Mouse (Mus musculus): ENCODE measurements around the gene Gata1.
"Not testable (repeated sequence)": the region's sequence is repeated elsewhere in the genome, so short reads cannot be mapped to it uniquely, and the experiment has no call there.

Gata1 gene

DNA sequence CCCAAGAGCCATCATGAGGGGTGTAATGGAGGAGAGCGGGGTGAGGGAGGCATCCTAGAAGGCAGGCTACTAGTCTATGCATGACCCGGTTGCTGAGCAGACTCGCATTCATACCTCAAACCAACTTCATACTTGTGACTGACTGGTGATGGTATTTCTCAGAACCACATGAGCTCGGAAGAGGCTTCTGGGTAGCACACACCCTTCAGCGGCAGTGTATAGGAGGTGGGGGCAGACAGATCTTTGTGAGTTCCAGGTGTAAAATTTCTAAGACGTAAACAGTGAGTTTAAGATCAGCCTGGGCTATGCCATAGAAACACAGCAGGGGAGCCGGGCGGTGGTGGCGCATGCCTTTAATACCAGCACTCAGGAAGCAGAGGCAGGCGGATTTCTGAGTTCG is at the start of gene Gata1:
Gene Gata1 (minus strand): TSS at position 180 of the 400 bp plus-strand sequence.
- DNase-seq (ENCODE audit: low spot score) = no peak

DNA sequence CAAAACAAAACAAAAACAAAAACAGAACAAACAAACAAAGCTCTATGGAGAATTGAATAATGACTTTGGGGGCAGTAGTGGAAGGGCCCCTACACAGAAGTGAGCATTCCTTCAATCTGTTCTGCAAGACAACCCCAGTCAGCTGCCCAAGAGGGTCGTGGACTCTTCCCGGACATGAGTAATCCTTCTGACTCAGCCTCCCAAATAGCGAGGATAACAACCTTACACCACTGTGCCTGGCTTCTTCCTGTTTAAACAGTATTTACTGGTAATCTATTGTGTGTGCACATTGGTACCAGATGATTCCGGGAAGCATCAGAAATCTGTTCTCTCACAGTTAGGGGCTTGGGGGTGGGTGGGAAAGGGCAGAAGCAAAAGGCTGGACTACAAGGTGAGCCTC is 48.9 kb upstream of the Gata1 start:
- no peak for DNase-seq (ENCODE audit: low spot score)

GRCm38 (mm10) chrX:8024795-8025194 is 46.9 kb upstream of the Gata1 start:
- DNase-seq (ENCODE audit: low spot score) = no peak

DNA sequence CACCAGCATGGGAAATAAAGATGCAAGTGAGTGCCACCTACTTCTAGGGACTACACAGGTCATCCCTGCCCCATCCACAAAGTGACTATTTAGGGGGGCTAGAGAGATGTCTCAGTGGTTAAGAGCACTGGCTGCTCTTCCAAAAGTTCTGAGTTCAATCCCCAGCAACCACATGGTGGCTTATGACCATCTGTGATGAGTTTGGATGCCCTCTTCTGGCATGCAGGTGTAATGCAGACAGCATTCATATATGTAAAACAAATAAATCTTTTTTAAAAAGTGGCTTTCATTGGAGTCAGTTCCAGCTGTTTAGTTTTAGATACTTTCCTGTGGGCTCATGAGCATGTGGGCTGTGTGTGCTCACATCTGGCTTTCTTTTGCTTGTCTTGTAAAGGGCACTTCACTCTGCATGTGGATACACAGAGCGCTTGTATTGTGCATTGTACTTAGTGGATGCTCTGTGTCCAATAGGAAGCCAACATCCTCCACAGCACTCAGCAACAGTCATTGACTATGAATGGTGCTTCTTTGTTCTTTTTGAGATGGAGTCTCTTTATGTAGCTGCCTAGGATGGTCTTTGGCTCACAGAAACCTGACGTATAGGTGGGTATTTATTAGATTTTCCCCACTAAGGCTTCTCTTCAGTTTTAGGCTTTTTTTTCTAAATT is 42.4 kb upstream of the Gata1 start:
- peak; percentile 18 for DNase-seq (ENCODE audit: low spot score)

- DNase-seq (ENCODE audit: low spot score) = no peak
These were observed 40.4 kb upstream of the Gata1 start, which contains the start of gene Glod5 for GRCm38 (mm10) chrX:8018286-8018685. Gene Glod5 (minus strand): TSS chrX:8018492.

- peak; percentile 73 for DNase-seq (ENCODE audit: low spot score)
These were observed 39.3 kb upstream of the Gata1 start for GRCm38 (mm10) chrX:8017142-8017541.

DNA sequence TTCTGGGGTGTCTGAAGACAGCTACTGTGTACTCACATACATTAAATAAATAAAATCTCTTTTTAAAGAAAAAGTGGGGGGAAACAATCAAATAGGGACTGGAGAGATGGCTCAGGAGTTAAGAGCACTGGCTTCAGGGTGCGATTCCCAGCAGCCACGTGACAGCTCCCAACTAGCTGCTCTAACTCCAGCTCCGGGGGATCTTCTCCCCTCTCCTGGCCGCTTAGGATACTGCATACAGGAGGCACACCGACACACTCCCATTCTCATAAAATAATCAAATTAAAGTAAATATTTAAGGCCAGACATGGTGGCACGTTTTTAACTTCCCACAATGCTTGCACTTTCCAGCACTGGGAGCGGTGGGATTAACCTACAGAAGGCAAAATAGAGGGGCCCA is 37.8 kb upstream of the Gata1 start:
- not testable (repeated sequence) for DNase-seq (ENCODE audit: low spot score)

GRCm38 (mm10) chrX:8013569-8014314 is 35.9 kb upstream of the Gata1 start:
- peak; percentile 49 for DNase-seq (ENCODE audit: low spot score)

DNA sequence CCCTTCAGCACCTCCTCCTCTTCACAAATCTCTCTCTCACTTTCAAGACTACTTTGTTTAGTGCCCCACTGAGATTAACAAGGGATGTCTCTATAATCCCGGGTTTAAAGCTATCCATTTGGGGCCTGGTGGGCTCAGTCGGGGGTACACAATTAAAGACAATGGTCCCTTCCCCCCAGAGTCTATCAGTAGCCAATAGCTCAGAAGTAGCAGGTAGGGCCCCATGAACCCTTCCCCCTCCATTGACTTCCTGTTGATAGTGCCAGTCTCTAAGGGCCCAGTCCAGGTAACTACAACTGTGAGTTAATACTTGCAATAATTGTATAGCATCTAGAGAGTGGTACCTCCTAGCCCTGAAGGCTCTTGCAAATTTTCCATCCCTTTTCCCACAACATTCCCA is 35.3 kb upstream of the Gata1 start:
- DNase-seq (ENCODE audit: low spot score) = no peak

DNA sequence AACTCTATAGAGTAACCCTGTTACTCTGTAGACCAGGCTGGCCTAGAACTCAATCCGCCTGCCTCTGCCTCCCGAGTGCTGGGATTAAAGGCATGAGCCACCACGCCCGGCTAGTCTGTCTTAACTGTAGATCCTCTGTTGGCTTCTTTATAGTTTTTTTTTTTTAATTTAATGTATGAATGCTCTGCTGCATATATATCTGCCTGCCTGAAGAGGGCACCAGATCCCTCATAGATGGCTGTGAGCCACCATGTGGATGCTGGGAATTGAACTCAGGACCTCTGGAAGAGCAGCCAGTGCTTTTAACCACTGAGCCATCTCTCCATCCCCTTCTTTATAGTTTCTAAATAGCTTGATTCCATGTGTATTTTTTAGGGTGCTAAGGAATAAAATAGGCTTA is 31.5 kb upstream of the Gata1 start:
- DNase-seq (ENCODE audit: low spot score) = not testable (repeated sequence)

GRCm38 (mm10) chrX:8008543-8008942 is 30.7 kb upstream of the Gata1 start:
- no peak for DNase-seq (ENCODE audit: low spot score)

- no peak for DNase-seq (ENCODE audit: low spot score)
These were observed 25.1 kb upstream of the Gata1 start for GRCm38 (mm10) chrX:8002971-8003370.

GRCm38 (mm10) chrX:8002001-8002400 is 24.1 kb upstream of the Gata1 start:
- peak; percentile 11 for DNase-seq (ENCODE audit: low spot score)

DNA sequence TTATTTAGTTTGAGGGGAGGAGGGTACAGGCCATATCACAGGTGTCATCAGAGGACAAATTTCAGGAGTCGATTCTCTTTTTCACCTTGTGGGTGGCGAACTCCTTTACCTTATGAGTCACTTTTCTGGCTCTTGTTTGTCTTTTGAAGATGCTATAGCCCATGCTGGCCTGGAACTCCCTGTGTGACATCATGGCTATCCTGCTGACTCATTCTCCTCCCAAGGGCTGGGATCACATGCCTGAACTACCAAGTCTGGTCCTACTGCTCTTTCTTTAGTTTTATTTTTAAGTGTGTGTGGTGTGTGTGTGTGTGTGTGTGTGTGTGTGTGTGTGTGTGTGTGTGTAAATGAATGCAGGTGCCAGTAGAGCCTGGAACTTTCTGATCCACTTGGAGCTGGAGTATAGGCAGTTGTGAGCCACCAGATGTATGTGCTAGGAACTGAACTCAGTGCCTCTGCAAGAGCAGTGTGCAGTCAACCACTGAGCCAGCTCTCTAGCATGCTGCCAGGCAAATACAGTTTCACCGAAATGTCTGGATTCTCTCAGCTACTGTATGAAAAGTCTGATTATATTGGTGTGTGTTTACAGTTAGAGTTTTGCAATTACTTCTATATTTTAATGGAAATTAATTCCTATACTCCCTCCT is 22.8 kb upstream of the Gata1 start:
- no peak for DNase-seq (ENCODE audit: low spot score)

GRCm38 (mm10) chrX:7993068-7993735 is 15.3 kb upstream of the Gata1 start:
- DNase-seq (ENCODE audit: low spot score) = no peak

DNA sequence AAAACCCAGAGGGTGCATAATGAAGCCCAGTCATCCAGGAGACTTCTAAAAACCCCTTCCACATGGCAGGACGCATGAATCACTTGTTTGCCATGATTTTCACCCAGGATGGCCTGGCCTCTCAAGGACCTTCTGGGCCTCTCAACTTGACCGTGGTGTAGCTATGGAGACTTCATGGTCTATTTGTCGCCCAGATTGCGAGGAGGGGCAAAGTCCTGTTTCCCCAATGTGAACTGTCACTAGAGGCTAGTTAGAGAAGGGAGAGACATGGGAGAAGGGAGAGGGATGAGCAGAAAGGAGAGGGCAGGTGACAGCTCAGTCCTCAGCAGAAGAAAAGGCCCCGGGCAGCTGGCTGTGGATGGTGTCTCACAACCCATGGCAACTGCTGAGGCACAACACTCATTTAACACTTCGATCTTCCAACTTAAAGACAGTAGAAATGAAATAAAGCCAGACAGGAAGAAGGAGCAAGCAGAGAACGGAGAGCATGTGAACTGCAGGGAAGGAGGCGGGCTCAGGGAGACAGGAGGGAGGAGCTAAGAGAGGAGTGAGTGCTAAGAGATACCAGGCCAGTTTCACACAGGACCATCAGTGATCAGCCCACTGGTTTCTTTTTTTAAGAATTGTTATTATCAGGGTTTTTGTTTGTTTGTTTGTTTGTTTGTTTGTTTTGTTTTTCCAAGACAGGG is 14.7 kb upstream of the Gata1 start:
- no peak for DNase-seq (ENCODE audit: low spot score)

DNA sequence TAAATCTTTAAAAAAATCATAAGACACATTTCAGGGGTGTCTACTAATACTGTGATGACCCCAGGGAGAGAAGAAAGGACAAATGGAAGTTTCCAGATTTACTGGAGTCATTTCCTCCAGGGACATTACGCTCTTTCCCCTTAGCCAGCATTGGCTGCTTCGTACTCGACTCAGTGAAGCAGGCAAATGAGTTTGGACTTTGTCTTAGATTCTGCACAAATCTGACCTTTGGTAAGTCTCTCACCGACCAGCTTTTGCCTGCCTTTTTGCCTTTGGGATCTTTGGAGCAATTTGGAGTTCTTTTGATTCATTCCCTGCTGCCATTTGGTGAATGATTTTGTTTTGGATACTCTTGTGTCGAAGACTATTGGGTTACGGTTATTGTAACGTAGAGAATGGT is 3.5 kb upstream of the Gata1 start:
- DNase-seq (ENCODE audit: low spot score) = no peak

DNA sequence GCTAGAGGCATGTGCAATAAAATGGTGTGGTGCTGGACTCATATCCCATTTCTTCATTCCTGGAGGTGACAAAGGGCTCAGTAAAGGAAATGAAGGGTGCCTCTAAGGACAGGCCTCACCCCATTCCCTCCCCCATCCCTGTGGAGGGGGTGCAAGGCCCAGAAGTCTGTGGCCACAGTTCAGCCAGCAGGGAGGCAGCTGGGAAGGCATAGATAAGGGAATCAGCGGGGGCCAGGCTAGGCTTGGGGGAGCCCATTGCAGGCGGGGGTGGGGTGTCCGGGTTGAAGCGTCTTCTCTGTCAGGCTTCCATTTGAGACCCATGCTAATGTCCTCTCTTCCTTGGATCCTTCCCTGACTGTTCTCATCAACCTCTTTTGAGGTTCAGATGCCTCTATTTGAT is 6.6 kb downstream of the Gata1 start:
- DNase-seq (ENCODE audit: low spot score) = no peak

DNA sequence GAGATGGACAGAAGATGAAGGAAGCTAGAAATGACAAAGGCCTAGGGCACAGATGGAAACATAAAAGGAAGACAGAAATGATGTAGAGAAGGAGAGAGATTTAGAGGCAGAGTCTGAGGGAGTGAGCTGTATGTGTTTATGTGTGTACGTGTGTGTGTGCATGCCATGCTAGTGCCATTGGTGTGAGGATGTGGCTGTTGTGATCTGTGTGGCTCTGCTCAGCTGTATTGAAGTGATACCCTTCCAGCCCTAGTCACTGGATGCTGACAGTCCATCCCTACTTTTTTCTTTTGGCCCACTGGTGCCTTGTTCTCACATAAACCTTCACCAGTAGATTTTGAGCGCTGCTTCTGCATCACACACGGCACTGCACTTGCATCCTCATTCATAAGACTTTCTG is 9.0 kb downstream of the Gata1 start:
- DNase-seq (ENCODE audit: low spot score) = no peak

DNA sequence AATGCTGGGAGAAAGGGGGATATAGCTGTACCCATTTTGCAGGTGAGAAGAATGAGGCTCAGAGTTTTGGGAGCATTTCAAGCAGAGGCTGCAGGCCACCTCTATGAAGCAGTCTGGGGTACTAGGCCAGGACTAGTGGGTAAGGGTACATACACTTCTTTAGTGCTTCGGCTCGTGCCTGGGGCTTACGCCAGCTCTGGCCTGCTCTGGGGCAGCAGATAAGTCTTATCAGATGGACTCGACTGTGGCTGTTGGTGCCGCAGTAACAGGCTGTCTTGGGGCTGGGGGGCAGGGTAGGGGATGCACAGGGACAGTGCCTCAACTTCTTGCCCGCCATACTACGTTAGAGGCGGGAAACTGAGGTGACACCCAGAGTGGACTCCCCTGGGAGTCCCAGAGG is 9.6 kb downstream of the Gata1 start:
- DNase-seq (ENCODE audit: low spot score) = no peak

- DNase-seq (ENCODE audit: low spot score) = no peak
These were observed 10.2 kb downstream of the Gata1 start for GRCm38 (mm10) chrX:7967596-7968201.

GRCm38 (mm10) chrX:7966161-7966560 is 11.7 kb downstream of the Gata1 start:
- no peak for DNase-seq (ENCODE audit: low spot score)
